Mouse (Mus musculus): ENCODE data around the gene Ing2. TPM values are rescaled to one million over a fixed set of nuclear protein-coding genes. Genes with fewer than 3 reads are reported as not detected.

The Ing2 gene
- total RNA-seq, 1 experiment = 12.2 TPM

DNA sequence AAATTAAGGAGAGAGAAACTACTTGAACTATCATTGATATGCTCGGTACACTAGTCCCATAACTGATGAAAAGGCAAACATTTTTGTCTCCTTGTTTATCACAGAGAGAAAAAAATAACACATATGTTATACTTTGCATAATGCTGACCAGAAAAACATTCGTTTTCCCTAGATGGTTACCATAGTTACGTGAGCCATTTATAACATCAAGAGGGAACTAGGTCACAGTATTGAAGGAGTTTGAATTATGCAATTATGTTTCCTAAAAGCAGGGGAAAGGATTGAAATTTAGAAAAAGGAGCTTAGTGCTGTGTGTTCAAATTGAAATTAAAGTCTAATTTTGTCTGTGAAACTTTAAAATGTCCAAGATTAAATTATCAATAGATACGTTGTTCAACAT lies 5.0 kb upstream of the Ing2 start:
- in situ Hi-C loops (cut with MboI; ENCODE audit: low sequenced_read_pairs in 2 of 2, unreplicated experiment in 2 of 2) = no loop called here
- Histone ChIP-seq H3K9ac (ENCODE audit: insufficient read depth, low read depth, low read length, poor library complexity, severe bottlenecking) (no peak overlapping the region), H3K9me3 (ENCODE audit: control insufficient read depth, insufficient read depth, low read depth, low read length) (no peaks in the 10 kb centered on the region), H3K36me3 (ENCODE audit: control insufficient read depth, insufficient read depth, low read length, poor library complexity, severe bottlenecking) (no peaks in the 10 kb centered on the region; the same call in 1 of the 2 replicates), H3K27ac (ENCODE audit: insufficient read depth, low read depth, low read length, poor library complexity, severe bottlenecking) (no peak overlapping the region), H3K4me1 (ENCODE audit: control insufficient read depth in 2 of 2, insufficient read depth in 2 of 2, low read length in 2 of 2, poor library complexity in 1 of 2) (no peaks in the 10 kb centered on the region), H3K4me3 (ENCODE audit: insufficient read depth in 1 of 2, low read depth in 1 of 2, low read length in 2 of 2, poor library complexity in 1 of 2, severe bottlenecking in 1 of 2) (no peak overlapping the region)
- DNase-seq (ENCODE audit: low read depth, low spot score) = no peak
- TF ChIP-seq ZNF384 (IDR thresholded peaks at IDR 0.05; ENCODE audit: low read depth, low read length) (no peak), ZC3H11A (IDR thresholded peaks at IDR 0.05; ENCODE audit: borderline replicate concordance, low read depth, low read length) (no peak), MAFK (IDR thresholded peaks at IDR 0.05; ENCODE audit: insufficient read depth, low read depth, low read length) (no peak), HCFC1 (IDR thresholded peaks at IDR 0.05; ENCODE audit: borderline replicate concordance, insufficient read depth, low read length) (no peak), CHD2 (IDR thresholded peaks at IDR 0.05; ENCODE audit: low read depth, low read length) (no peak)

DNA sequence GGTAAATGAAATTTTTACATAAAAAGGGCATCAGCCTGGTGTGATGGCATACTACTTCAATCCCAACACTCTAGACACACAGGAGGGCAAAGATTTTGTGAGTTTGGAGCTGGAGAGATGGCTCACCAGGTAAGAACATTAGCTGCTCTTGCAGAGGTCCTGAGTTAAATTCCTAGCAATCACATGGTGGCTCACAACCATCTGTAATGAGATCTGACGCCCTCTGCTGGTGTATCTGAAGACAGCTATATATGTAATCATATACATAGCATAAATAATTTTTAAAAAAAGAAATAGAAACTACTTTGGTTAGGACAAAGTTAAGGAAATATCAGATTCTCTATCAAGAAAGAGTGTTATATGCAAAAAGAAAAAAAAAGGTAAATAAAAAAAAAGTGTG lies 4.2 kb upstream of the Ing2 start:
- DNase-seq (ENCODE audit: low read depth, low spot score) = no peak
- Histone ChIP-seq H3K4me3 (ENCODE audit: insufficient read depth in 1 of 2, low read depth in 1 of 2, low read length in 2 of 2, poor library complexity in 1 of 2, severe bottlenecking in 1 of 2) (no peak overlapping the region), H3K9ac (ENCODE audit: insufficient read depth, low read depth, low read length, poor library complexity, severe bottlenecking) (no peak overlapping the region), H3K36me3 (ENCODE audit: control insufficient read depth, insufficient read depth, low read length, poor library complexity, severe bottlenecking) (no peaks in the 10 kb centered on the region; the same call in 1 of the 2 replicates), H3K4me1 (ENCODE audit: control insufficient read depth in 2 of 2, insufficient read depth in 2 of 2, low read length in 2 of 2, poor library complexity in 1 of 2) (no peaks in the 10 kb centered on the region), H3K27ac (ENCODE audit: insufficient read depth, low read depth, low read length, poor library complexity, severe bottlenecking) (no peak overlapping the region), H3K9me3 (ENCODE audit: control insufficient read depth, insufficient read depth, low read depth, low read length) (no peaks in the 10 kb centered on the region)
- TF ChIP-seq MAFK (IDR thresholded peaks at IDR 0.05; ENCODE audit: insufficient read depth, low read depth, low read length) (no peak), ZC3H11A (IDR thresholded peaks at IDR 0.05; ENCODE audit: borderline replicate concordance, low read depth, low read length) (no peak), ZNF384 (IDR thresholded peaks at IDR 0.05; ENCODE audit: low read depth, low read length) (no peak), HCFC1 (IDR thresholded peaks at IDR 0.05; ENCODE audit: borderline replicate concordance, insufficient read depth, low read length) (no peak), CHD2 (IDR thresholded peaks at IDR 0.05; ENCODE audit: low read depth, low read length) (no peak)
- in situ Hi-C loops (cut with MboI; ENCODE audit: low sequenced_read_pairs in 2 of 2, unreplicated experiment in 2 of 2) = no loop called here

DNA sequence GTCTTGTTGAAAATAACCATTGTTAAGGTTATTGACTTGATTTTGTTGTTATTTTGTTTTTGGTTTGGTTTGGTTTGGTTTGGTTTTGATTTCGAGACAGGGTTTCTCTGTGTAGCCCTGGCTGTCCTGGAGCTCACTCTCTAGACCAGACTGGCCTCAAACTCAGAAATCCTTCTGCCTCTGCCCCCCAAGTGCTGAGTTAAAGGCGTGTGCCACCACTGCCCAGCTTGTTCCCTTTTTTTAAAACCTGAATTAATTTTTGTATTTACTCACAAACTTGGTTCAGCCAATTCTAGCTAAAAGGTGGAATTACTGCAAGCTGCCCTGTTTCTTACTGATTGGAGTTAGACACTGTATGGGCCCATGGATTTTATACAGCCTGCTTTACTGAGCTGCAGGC lies 1.3 kb upstream of the Ing2 start:
- DNase-seq (ENCODE audit: low read depth, low spot score) = no peak
- Histone ChIP-seq H3K4me3 (ENCODE audit: insufficient read depth in 1 of 2, low read depth in 1 of 2, low read length in 2 of 2, poor library complexity in 1 of 2, severe bottlenecking in 1 of 2) (peak overlapping the region; percentile 93 to 100; a peak in 3 of 4 replicates), H3K9ac (ENCODE audit: insufficient read depth, low read depth, low read length, poor library complexity, severe bottlenecking) (no peak overlapping the region), H3K36me3 (ENCODE audit: control insufficient read depth, insufficient read depth, low read length, poor library complexity, severe bottlenecking) (no peaks in the 10 kb centered on the region), H3K9me3 (ENCODE audit: control insufficient read depth, insufficient read depth, low read depth, low read length) (no peaks in the 10 kb centered on the region), H3K27ac (ENCODE audit: insufficient read depth, low read depth, low read length, poor library complexity, severe bottlenecking) (no peak overlapping the region), H3K4me1 (ENCODE audit: control insufficient read depth in 2 of 2, insufficient read depth in 2 of 2, low read length in 2 of 2, poor library complexity in 1 of 2) (no peaks in the 10 kb centered on the region)
- TF ChIP-seq CHD2 (IDR thresholded peaks at IDR 0.05; ENCODE audit: low read depth, low read length) (no peak), MAFK (IDR thresholded peaks at IDR 0.05; ENCODE audit: insufficient read depth, low read depth, low read length) (no peak), ZNF384 (IDR thresholded peaks at IDR 0.05; ENCODE audit: low read depth, low read length) (no peak), ZC3H11A (IDR thresholded peaks at IDR 0.05; ENCODE audit: borderline replicate concordance, low read depth, low read length) (no peak), HCFC1 (IDR thresholded peaks at IDR 0.05; ENCODE audit: borderline replicate concordance, insufficient read depth, low read length) (no peak)
- in situ Hi-C loops (cut with MboI; ENCODE audit: low sequenced_read_pairs in 2 of 2, unreplicated experiment in 2 of 2) = no loop called here

DNA sequence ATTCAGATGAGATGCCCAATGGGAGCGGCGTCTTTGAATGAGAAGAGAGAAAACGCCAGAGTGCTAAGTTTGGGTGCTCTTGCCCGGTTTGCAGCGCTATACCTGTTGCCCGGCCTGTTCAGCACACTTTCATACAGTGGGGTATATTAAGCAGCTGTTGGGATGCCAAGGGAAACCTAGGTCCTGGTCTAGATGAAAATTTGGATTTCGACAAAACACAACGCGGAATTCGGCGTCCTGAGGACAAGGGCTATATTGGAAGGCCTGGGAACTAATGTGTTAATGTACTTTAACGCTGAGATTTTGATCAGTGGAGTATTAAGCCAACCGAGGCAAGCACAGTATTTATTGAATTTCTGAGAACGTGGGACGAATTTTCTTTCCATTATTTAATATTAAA lies 868 bp upstream of the Ing2 start:
- no peak overlapping the region; the same call in 1 of the 2 replicates for H3K27ac ChIP-seq (ENCODE audit: insufficient read depth, low read depth, low read length, poor library complexity, severe bottlenecking)
- H3K9me3 ChIP-seq (ENCODE audit: control insufficient read depth, insufficient read depth, low read depth, low read length) = no peaks in the 10 kb centered on the region
- no peak for DNase-seq (ENCODE audit: low read depth, low spot score)
- TF ChIP-seq HCFC1 (IDR thresholded peaks at IDR 0.05; ENCODE audit: borderline replicate concordance, insufficient read depth, low read length) = no peak
- TF ChIP-seq MAFK (IDR thresholded peaks at IDR 0.05; ENCODE audit: insufficient read depth, low read depth, low read length) = no peak
- no peak for TF ChIP-seq CHD2 (IDR thresholded peaks at IDR 0.05; ENCODE audit: low read depth, low read length)
- TF ChIP-seq ZNF384 (IDR thresholded peaks at IDR 0.05; ENCODE audit: low read depth, low read length) = no peak
- TF ChIP-seq ZC3H11A (IDR thresholded peaks at IDR 0.05; ENCODE audit: borderline replicate concordance, low read depth, low read length) = no peak
- peak overlapping the region; percentile 93 to 100 for H3K4me3 ChIP-seq (ENCODE audit: insufficient read depth in 1 of 2, low read depth in 1 of 2, low read length in 2 of 2, poor library complexity in 1 of 2, severe bottlenecking in 1 of 2)
- H3K36me3 ChIP-seq (ENCODE audit: control insufficient read depth, insufficient read depth, low read length, poor library complexity, severe bottlenecking) = no peaks in the 10 kb centered on the region
- in situ Hi-C loops (cut with MboI; ENCODE audit: low sequenced_read_pairs in 2 of 2, unreplicated experiment in 2 of 2) = no loop called here
- H3K9ac ChIP-seq (ENCODE audit: insufficient read depth, low read depth, low read length, poor library complexity, severe bottlenecking) = peak overlapping the region; percentile 94
- H3K4me1 ChIP-seq (ENCODE audit: control insufficient read depth in 2 of 2, insufficient read depth in 2 of 2, low read length in 2 of 2, poor library complexity in 1 of 2) = no peaks in the 10 kb centered on the region

DNA sequence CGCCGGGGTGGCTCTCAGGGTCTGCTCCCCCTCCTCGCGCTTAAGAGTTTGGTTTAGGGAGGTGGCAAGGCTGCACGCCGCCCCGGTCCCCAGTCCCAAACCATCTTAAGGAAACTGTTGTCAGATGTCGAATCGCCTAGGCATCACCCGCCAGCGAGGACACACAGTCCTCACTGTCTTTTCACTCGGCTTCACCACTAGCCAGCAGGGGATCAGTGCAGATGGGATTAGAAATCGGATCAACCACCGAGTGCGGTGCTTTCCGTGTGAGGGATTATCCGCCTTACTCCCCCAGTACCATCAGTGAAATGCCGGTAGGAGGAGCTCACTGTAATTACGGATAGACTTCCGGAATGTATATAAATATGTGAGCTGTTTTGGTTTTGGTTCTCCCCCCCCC lies 430 bp upstream of the Ing2 start:
- in situ Hi-C loops (cut with MboI; ENCODE audit: low sequenced_read_pairs in 2 of 2, unreplicated experiment in 2 of 2) = no loop called here
- no peaks in the 10 kb centered on the region for H3K9me3 ChIP-seq (ENCODE audit: control insufficient read depth, insufficient read depth, low read depth, low read length)
- peak overlapping the region; percentile 93 to 100 for H3K4me3 ChIP-seq (ENCODE audit: insufficient read depth in 1 of 2, low read depth in 1 of 2, low read length in 2 of 2, poor library complexity in 1 of 2, severe bottlenecking in 1 of 2)
- H3K36me3 ChIP-seq (ENCODE audit: control insufficient read depth, insufficient read depth, low read length, poor library complexity, severe bottlenecking) = no peaks in the 10 kb centered on the region
- DNase-seq (ENCODE audit: low read depth, low spot score) = no peak
- no peaks in the 10 kb centered on the region for H3K4me1 ChIP-seq (ENCODE audit: control insufficient read depth in 2 of 2, insufficient read depth in 2 of 2, low read length in 2 of 2, poor library complexity in 1 of 2)
- H3K9ac ChIP-seq (ENCODE audit: insufficient read depth, low read depth, low read length, poor library complexity, severe bottlenecking) = peak overlapping the region; percentile 94
- peak overlapping the region; percentile 90 for H3K27ac ChIP-seq (ENCODE audit: insufficient read depth, low read depth, low read length, poor library complexity, severe bottlenecking)
- TF ChIP-seq HCFC1 (IDR thresholded peaks at IDR 0.05; ENCODE audit: borderline replicate concordance, insufficient read depth, low read length) (no peak), ZC3H11A (IDR thresholded peaks at IDR 0.05; ENCODE audit: borderline replicate concordance, low read depth, low read length) (no peak), CHD2 (IDR thresholded peaks at IDR 0.05; ENCODE audit: low read depth, low read length) (no peak), MAFK (IDR thresholded peaks at IDR 0.05; ENCODE audit: insufficient read depth, low read depth, low read length) (no peak), ZNF384 (IDR thresholded peaks at IDR 0.05; ENCODE audit: low read depth, low read length) (no peak)

Measured in ES-E14 (cell line).